Mouse (Mus musculus) embryonic facial prominence, embryonic 13.5 days (tissue): ENCODE data around the gene Ifnz. TPM values are rescaled to one million over a fixed set of nuclear protein-coding genes. Genes with fewer than 3 reads are reported as not detected.
"Not testable (repeated sequence)": the region's sequence is repeated elsewhere in the genome, so short reads cannot be mapped to it uniquely, and the experiment has no call there.

Experiments
- ATAC-seq: fragments of 200-750 bp; cut with Nextera tagmentation; 2 replicates; pipeline ENCODE4 v1.8.0; 2017; ENCODE audit warnings: low read depth; ENCODE audit not compliant: insufficient number of reproducible peaks, insufficient read depth, low FRiP score, low TSS enrichment
- H3K27ac ChIP-seq: fragments of 300-500 bp; sonication (generic); 2 replicates; pipeline ENCODE4 v1.5.1; 2015; ENCODE audit warnings: moderate library complexity, mild to moderate bottlenecking, inconsistent platforms
- H3K27me3 ChIP-seq: fragments of 300-500 bp; sonication (generic); 2 replicates; pipeline ENCODE4 v1.6.1; 2015; ENCODE audit warnings: mild to moderate bottlenecking, inconsistent platforms
- H3K36me3 ChIP-seq: fragments of 300-500 bp; sonication (generic); 2 replicates; pipeline ENCODE4 v1.6.1; 2015; ENCODE audit warnings: mild to moderate bottlenecking, inconsistent platforms
- H3K4me1 ChIP-seq: fragments of 300-500 bp; sonication (generic); 2 replicates; pipeline ENCODE4 v1.6.1; 2015; ENCODE audit warnings: inconsistent platforms
- H3K4me2 ChIP-seq: fragments of 300-500 bp; sonication (generic); 2 replicates; pipeline ENCODE4 v1.6.1; 2015; ENCODE audit warnings: moderate library complexity, mild to moderate bottlenecking, inconsistent platforms
- H3K4me3 ChIP-seq: fragments of 300-500 bp; sonication (generic); 2 replicates; pipeline ENCODE4 v1.5.1; 2015; ENCODE audit warnings: mild to moderate bottlenecking, inconsistent platforms
- H3K9ac ChIP-seq: fragments of 300-500 bp; sonication (generic); 2 replicates; pipeline ENCODE4 v1.6.1; 2015; ENCODE audit warnings: mild to moderate bottlenecking, inconsistent platforms
- H3K9me3 ChIP-seq: fragments of 300-500 bp; sonication (generic); 2 replicates; pipeline ENCODE4 v1.6.1; 2016; ENCODE audit warnings: inconsistent platforms
- WGBS: fragments of 180-500 bp; shearing (Covaris S2); methylation state at CpG from one replicate; pipeline ENCODE4 v1.1.7; 2015; ENCODE audit warnings: mixed read lengths; 5-methylcytosine and 5-hydroxymethylcytosine counted together
- polyA plus RNA-seq: library from polyadenylated mRNA; unstranded; fragments of >200 nt; fragmentation: Nextera tagmentation; extraction: Ambion mirVana; gene quantifications from 2 replicates; pipeline ENCODE4 v1.2.1, GENCODE M21; 2015

Gene Ifnz
- not detected in 2 replicates for polyA plus RNA-seq

GRCm38 (mm10) chr4:88781831-88782230, at the start of gene Ifnz:
Gene Ifnz (plus strand): TSS chr4:88782131.
- 0 out of 2 replicates have a peak within 1 kb of the TSS, but pooled peaks have one; percentile 21 for H3K9ac ChIP-seq
- not testable (repeated sequence) for H3K9me3 ChIP-seq, H3K27ac ChIP-seq, ATAC-seq, H3K36me3 ChIP-seq, H3K4me1 ChIP-seq, H3K27me3 ChIP-seq
- peak within 1 kb of the TSS; percentile 30 for H3K4me3 ChIP-seq
- WGBS = 15% methylated on average over 5 of the region's 7 CpGs
- H3K4me2 ChIP-seq = peak within 1 kb of the TSS; percentile 47

DNA sequence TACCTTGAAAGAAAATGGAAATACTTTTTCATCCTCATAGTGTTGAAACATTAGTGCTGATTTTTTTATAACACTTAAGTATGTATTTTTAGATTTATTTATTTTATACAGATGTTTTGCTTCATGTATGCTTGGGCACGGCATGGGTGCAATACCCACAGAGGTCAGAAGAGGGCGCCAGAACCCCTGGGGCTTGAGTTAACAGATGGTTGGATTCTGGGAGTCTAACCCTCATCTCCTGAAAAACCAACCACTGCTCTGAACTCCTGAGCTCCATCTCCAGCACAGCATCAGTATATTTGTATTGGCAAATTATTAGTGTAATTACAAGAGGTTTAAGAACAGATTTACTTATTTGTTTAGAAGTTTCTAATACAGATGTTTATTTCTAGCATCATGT, 43.5 kb upstream of the Ifnz start:
- WGBS = 1% methylated on average over 2 of the region's 2 CpGs
- no peaks in the 10 kb centered on the region for H3K27me3 ChIP-seq
- H3K36me3 ChIP-seq = no peaks in the 10 kb centered on the region
- no peak overlapping the region for H3K9ac ChIP-seq
- H3K4me2 ChIP-seq = no peak overlapping the region
- H3K9me3 ChIP-seq = no peaks in the 10 kb centered on the region
- no peak overlapping the region for H3K4me3 ChIP-seq
- no peak for ATAC-seq
- no peaks in the 10 kb centered on the region for H3K4me1 ChIP-seq
- H3K27ac ChIP-seq = no peak overlapping the region

DNA sequence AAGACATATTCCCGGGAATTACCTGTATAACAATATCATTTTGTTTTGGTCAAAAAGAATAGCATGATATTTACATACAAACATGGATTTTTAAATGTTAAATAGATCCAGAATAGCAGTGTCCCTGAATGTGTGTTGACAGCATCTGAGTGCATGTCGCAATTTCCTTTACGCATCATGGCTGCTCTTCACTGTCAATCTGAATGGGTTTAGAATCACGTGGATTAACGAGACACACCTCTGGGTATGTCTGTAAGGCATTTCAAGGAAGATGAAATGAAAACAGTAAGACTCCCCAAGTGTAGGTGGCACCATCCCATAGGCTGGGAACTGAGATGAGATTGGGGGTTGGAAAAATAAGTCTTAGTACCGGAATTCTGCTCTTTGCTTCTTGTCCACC, 42.9 kb upstream of the Ifnz start:
- Histone ChIP-seq H3K27ac (no peak overlapping the region), H3K27me3 (no peaks in the 10 kb centered on the region), H3K9me3 (no peaks in the 10 kb centered on the region), H3K36me3 (no peaks in the 10 kb centered on the region), H3K4me2 (no peak overlapping the region), H3K9ac (no peak overlapping the region), H3K4me3 (no peak overlapping the region), H3K4me1 (no peaks in the 10 kb centered on the region)
- ATAC-seq = no peak
- 88% methylated on average over 6 of the region's 6 CpGs for WGBS

- WGBS = 91% methylated on average over 4 of the region's 4 CpGs
- H3K27ac ChIP-seq = no peak overlapping the region
Measured at GRCm38 (mm10) chr4:88741426-88741825, 40.5 kb upstream of the Ifnz start.

DNA sequence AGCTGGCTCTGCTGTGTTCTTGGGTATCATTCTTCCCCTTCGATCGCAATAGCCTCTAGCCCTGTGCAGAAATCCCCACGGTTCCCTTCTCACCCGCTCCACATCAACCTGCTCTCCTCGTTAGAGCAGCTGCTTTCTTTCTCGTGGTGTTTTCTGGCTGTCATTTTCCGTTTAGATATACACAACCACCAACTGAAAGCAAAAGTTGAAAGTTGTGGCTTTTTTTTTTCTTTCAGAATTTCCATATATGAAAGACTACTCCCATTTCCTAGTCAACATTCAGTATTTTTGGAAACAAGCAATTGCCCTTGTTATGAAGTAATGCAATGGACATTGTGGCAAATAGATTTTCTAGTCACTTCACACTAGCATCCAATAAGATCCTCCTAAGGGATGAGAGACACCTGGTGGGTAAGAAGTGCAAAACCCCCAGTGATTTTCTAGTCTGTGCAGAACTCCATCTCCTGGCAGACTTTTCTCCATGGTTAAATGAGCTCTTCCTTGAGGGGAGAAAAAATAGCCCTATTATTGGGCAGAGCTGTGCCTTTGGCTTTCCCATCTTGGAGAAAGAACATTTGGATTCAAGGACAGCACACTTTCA, 39.1 kb upstream of the Ifnz start:
- WGBS = 62% methylated on average over 7 of the region's 7 CpGs
- Histone ChIP-seq H3K27me3 (no peaks in the 10 kb centered on the region), H3K36me3 (no peaks in the 10 kb centered on the region), H3K9ac (no peak overlapping the region), H3K4me1 (no peaks in the 10 kb centered on the region), H3K27ac (no peak overlapping the region), H3K4me3 (no peak overlapping the region), H3K4me2 (no peak overlapping the region), H3K9me3 (no peaks in the 10 kb centered on the region)
- no peak for ATAC-seq

More at GRCm38 (mm10) chr4:88741426-88741825, 40.5 kb upstream of the Ifnz start:
- Histone ChIP-seq H3K4me2 (no peak overlapping the region), H3K4me1 (no peaks in the 10 kb centered on the region), H3K9ac (no peak overlapping the region), H3K9me3 (no peaks in the 10 kb centered on the region), H3K36me3 (no peaks in the 10 kb centered on the region), H3K27me3 (no peaks in the 10 kb centered on the region), H3K4me3 (no peak overlapping the region)
- ATAC-seq = no peak

DNA sequence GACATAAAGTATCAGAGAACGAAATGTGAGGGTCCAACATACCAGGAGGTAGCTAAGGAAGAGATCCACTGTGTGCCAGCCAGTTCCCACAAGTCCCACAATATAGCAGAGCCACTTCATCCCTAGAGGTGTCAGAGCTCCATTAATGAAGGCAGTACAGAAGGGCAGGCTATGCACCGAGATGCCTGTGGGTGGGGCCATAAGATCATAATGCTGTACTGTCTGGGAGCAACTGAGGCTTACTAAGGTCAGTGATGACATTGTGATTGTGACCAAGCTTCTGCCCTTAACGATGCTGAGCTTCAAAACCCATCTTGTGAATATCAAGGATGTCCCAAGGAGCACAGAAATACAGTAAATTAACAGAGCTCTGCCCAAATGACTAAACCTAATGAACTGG, 37.7 kb upstream of the Ifnz start:
- no peaks in the 10 kb centered on the region for H3K4me1 ChIP-seq
- H3K9me3 ChIP-seq = no peaks in the 10 kb centered on the region
- H3K36me3 ChIP-seq = no peaks in the 10 kb centered on the region
- H3K27me3 ChIP-seq = no peaks in the 10 kb centered on the region
- 73% methylated on average over 3 of the region's 3 CpGs for WGBS
- no peak overlapping the region for H3K9ac ChIP-seq
- H3K4me2 ChIP-seq = no peak overlapping the region
- no peak for ATAC-seq
- no peak overlapping the region for H3K4me3 ChIP-seq
- H3K27ac ChIP-seq = no peak overlapping the region

- Histone ChIP-seq H3K36me3 (no peaks in the 10 kb centered on the region), H3K4me2 (no peak overlapping the region), H3K27ac (no peak overlapping the region), H3K9me3 (no peaks in the 10 kb centered on the region), H3K27me3 (no peaks in the 10 kb centered on the region), H3K4me3 (no peak overlapping the region), H3K4me1 (no peaks in the 10 kb centered on the region), H3K9ac (no peak overlapping the region)
- 28% methylated on average over 6 of the region's 6 CpGs for whole genome bisulfite sequencing
- no peak for ATAC-seq
Measured at GRCm38 (mm10) chr4:88749926-88750325, 32.0 kb upstream of the Ifnz start.

GRCm38 (mm10) chr4:88754818-88755340, 27.1 kb upstream of the Ifnz start, which contains the start of gene Gm13271:
Gene Gm13271 (plus strand): TSS chr4:88754868.
- H3K9me3 ChIP-seq, H3K36me3 ChIP-seq, H3K27ac ChIP-seq, H3K4me1 ChIP-seq, H3K27me3 ChIP-seq, H3K4me3 ChIP-seq, ATAC-seq, H3K9ac ChIP-seq, H3K4me2 ChIP-seq: not testable (repeated sequence)
- whole genome bisulfite sequencing = 67% methylated on average over 15 of the region's 15 CpGs

DNA sequence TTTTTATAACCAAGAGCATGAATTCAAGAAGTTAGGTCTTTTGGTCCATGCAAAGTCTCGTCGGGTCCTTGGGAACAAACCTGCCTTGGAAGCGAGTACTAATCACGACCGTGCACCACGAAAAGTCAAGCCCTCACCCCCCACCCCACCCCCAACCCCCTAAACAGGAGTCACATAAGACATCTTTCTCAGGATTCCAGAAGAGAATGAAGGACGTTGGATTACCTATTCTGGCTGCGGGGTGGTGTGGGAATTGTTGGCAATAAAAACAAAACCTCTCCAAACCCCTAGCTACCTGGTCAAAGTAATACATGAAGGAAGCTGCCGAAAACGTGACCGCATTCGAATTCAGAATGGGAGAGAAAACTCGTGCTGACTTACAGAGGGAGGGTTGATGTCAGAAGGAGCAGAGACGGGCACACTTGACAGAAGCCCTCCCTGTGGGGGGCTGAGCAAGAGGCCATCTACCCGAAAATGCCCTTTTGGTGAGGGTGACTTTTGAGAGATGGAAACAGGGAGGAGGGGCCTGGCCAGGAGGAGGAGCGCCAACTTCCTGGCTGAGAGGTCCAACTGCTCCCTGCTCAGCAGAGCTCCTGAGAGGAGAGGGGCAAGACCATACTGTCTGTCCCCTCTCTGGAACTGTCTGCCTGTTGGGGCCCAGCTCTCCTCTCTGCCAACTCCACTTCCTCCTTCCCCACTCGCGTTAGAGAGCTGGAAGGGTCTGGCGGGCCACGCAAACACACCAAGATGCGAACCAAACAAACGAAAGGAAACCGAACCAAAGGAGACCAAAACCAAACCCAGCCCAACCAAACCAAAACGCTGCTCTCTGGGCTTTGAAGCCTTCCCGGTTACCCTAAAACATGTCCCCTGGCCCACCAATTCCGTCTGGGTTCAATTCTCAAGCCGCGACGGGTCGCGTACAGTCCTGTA, 25.1 kb upstream of the Ifnz start:
- ATAC-seq, H3K9me3 ChIP-seq, H3K36me3 ChIP-seq, H3K4me1 ChIP-seq, H3K27me3 ChIP-seq: not testable (repeated sequence)
- Histone ChIP-seq H3K4me3 (peak overlapping the region; percentile 55), H3K27ac (peak overlapping the region; percentile 95), H3K4me2 (peak overlapping the region; percentile 71), H3K9ac (peak overlapping the region; percentile 78)
- 7% methylated on average over 29 of the region's 31 CpGs for WGBS

DNA sequence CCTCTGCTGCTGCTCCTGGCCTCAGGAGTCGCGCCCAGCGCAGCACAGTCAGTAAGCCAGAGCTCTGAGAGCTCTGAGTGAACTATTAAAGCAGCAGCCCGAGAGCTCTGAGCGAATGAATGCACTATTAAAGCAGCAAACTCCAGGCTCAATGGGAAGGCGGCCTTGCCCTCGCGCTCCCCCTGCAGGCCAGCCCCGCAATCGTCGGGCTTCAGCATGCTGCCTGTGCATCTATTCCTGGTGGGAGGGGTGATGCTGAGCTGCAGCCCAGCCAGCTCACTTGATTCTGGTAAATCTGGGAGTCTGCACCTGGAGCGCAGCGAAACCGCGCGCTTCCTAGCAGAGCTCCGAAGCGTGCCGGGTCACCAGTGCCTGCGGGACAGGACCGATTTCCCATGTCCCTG, 24.3 kb upstream of the Ifnz start:
- whole genome bisulfite sequencing = under 1% methylated on average over 21 of the region's 21 CpGs

DNA sequence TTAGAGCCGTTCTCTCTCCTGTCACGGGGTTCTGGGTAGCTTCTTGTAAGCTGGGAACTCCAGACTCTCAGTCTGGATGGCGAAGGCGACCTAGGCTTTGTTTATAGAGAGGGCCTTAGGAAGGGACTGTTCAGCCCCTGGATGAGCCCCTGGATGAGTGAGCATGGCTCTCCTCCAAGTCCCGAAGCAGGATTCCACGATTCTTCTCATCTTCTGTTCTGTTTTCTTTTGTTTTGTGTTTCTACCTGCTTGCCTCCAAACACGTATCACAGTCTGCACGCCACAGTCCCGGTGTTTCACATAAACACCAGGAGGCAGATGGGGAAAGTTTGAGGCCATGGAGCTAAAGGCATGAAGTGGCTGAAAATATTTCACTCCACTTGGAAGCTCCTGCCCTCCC, 23.2 kb upstream of the Ifnz start:
- H3K27ac ChIP-seq, H3K9ac ChIP-seq, H3K36me3 ChIP-seq, H3K4me2 ChIP-seq, H3K4me3 ChIP-seq, H3K4me1 ChIP-seq, ATAC-seq, H3K27me3 ChIP-seq, H3K9me3 ChIP-seq: not testable (repeated sequence)
- 82% methylated on average over 9 of the region's 9 CpGs for WGBS

More for the DNA sequence above, 24.3 kb upstream of the Ifnz start:
- Histone ChIP-seq H3K9ac (peak overlapping the region; percentile 78), H3K4me3 (peak overlapping the region; percentile 55), H3K4me2 (peak overlapping the region; percentile 71), H3K27ac (peak overlapping the region; percentile 95)
- H3K9me3 ChIP-seq, H3K36me3 ChIP-seq, H3K27me3 ChIP-seq, H3K4me1 ChIP-seq: not testable (repeated sequence)
- peak; percentile 100 for ATAC-seq
